Mouse (Mus musculus) naive thymus-derived CD4-positive, alpha-beta T cell, adult 5 months (primary cell): Measurements from ENCODE around the gene Olfr193. TPM values are rescaled to one million over a fixed set of nuclear protein-coding genes. Genes with fewer than 3 reads are reported as not detected.

Source experiments
- polyA plus RNA-seq: library from polyadenylated mRNA; unstranded; fragments of 100-300 nt; shearing (Covaris generic); gene quantifications from one replicate; pipeline ENCODE4 v1.2.1, GENCODE M21; 2017

Gene Olfr193
- polyA plus RNA-seq: not detected

GRCm38 (mm10) chr16:59111781-59112180 lies at the start of gene Olfr193:
Gene Olfr193 (minus strand): TSS chr16:59111881.

GRCm38 (mm10) chr16:59146746-59147145 lies 35.1 kb upstream of the Olfr193 start, which contains the start of gene Olfr195:
Gene Olfr195 (plus strand): TSS chr16:59147046.

GRCm38 (mm10) chr16:59120969-59121368 lies 9.3 kb upstream of the Olfr193 start, which contains the start of gene Olfr194:
Gene Olfr194 (minus strand): TSS chr16:59121069.

GRCm38 (mm10) chr16:59089722-59090121 lies 22.0 kb downstream of the Olfr193 start, which contains the start of gene Olfr191:
Gene Olfr191 (minus strand): TSS chr16:59089822.

GRCm38 (mm10) chr16:59077905-59078304 lies 33.8 kb downstream of the Olfr193 start, which contains the start of gene Olfr190:
Gene Olfr190 (minus strand): TSS chr16:59078005.

Other genes starting within 250 kb of the Olfr193 start
- not detected for gene Olfr177, start 237.1 kb downstream of the Olfr193 start, polyA plus RNA-seq
- not detected for gene Olfr178, start 219.8 kb downstream of the Olfr193 start, polyA plus RNA-seq
- not detected for gene Olfr181, start 183.1 kb downstream of the Olfr193 start, polyA plus RNA-seq
- gene Olfr180, start 182.5 kb downstream of the Olfr193 start, polyA plus RNA-seq: not detected
- gene Olfr183, start 116.5 kb downstream of the Olfr193 start, polyA plus RNA-seq: 0.15 TPM
- gene Olfr186, start 81.6 kb downstream of the Olfr193 start, polyA plus RNA-seq: not detected
- not detected for gene Olfr187, start 72.1 kb downstream of the Olfr193 start, polyA plus RNA-seq
- gene Olfr190, start 33.9 kb downstream of the Olfr193 start, polyA plus RNA-seq: 0.15 TPM
- gene Olfr191, start 22.1 kb downstream of the Olfr193 start, polyA plus RNA-seq: not detected
- gene Olfr194, start 9.2 kb upstream of the Olfr193 start, polyA plus RNA-seq: not detected
- gene Olfr195, start 35.2 kb upstream of the Olfr193 start, polyA plus RNA-seq: not detected
- gene Olfr196, start 58.6 kb upstream of the Olfr193 start, polyA plus RNA-seq: 0.67 TPM
- gene Olfr198, start 91.7 kb upstream of the Olfr193 start, polyA plus RNA-seq: not detected
- not detected for gene Olfr199, start 107.9 kb upstream of the Olfr193 start, polyA plus RNA-seq
- not detected for gene Olfr201, start 160.8 kb upstream of the Olfr193 start, polyA plus RNA-seq
- not detected for gene Olfr202, start 174.9 kb upstream of the Olfr193 start, polyA plus RNA-seq
- not detected for gene Olfr203, start 187.0 kb upstream of the Olfr193 start, polyA plus RNA-seq
- gene Olfr204, start 206.4 kb upstream of the Olfr193 start, polyA plus RNA-seq: not detected
- not detected for gene Olfr205, start 219.3 kb upstream of the Olfr193 start, polyA plus RNA-seq
- not detected for gene Olfr206, start 237.4 kb upstream of the Olfr193 start, polyA plus RNA-seq